Mouse (Mus musculus): ENCODE results near the gene Zfp654.

- 0 out of 2 replicates have a peak, but pooled peaks have one; percentile 34 for TF ChIP-seq ZC3H11A (IDR thresholded peaks at IDR 0.05; ENCODE audit: borderline replicate concordance, low read depth, low read length)
- TF ChIP-seq ZNF384 (IDR thresholded peaks at IDR 0.05; ENCODE audit: low read depth, low read length) = no peak
- TF ChIP-seq MAFK (IDR thresholded peaks at IDR 0.05; ENCODE audit: insufficient read depth, low read depth, low read length) = no peak
- TF ChIP-seq HCFC1 (IDR thresholded peaks at IDR 0.05; ENCODE audit: borderline replicate concordance, insufficient read depth, low read length) = no peak
Observed at GRCm38 (mm10) chr16:64754743-64755139, 96.7 kb downstream of the Zfp654 start.
